Mouse (Mus musculus) lung, postnatal 36 days (tissue): ENCODE data around the gene Fzd4.
A peak's percentile ranks its signal among the peaks of the same experiment; 100 is the strongest.

Experiments used
- DNase-seq: peaks from one replicate; pipeline ENCODE4 v3.0.0; 2022; ENCODE audit warnings: mixed read lengths

Fzd4 gene

GRCm38 (mm10) chr7:89404081-89404733 is at the start of gene Fzd4, which contains the start of gene Tmem135:
Gene Fzd4 (plus strand): TSS chr7:89404355.
Gene Tmem135 (minus strand): TSS chr7:89404222.
- peak; percentile 99 for DNase-seq

- no peak for DNase-seq
Observed at GRCm38 (mm10) chr7:89355519-89356255, 48.5 kb upstream of the Fzd4 start.

GRCm38 (mm10) chr7:89356307-89356706 is 47.8 kb upstream of the Fzd4 start:
- DNase-seq, result no peak

GRCm38 (mm10) chr7:89363975-89364374 is 40.2 kb upstream of the Fzd4 start:
- no peak for DNase-seq

GRCm38 (mm10) chr7:89365135-89365880 is 38.8 kb upstream of the Fzd4 start:
- DNase-seq, result no peak

- no peak for DNase-seq
Observed at GRCm38 (mm10) chr7:89367643-89368042, 36.5 kb upstream of the Fzd4 start.

GRCm38 (mm10) chr7:89370086-89370485 is 34.1 kb upstream of the Fzd4 start:
- DNase-seq, result no peak

GRCm38 (mm10) chr7:89370917-89371316 is 33.2 kb upstream of the Fzd4 start:
- peak; percentile 87 for DNase-seq

GRCm38 (mm10) chr7:89371623-89372295 is 32.4 kb upstream of the Fzd4 start:
- no peak for DNase-seq

GRCm38 (mm10) chr7:89380935-89381705 is 23.0 kb upstream of the Fzd4 start:
- no peak for DNase-seq

GRCm38 (mm10) chr7:89382892-89383291 is 21.3 kb upstream of the Fzd4 start:
- no peak for DNase-seq

- DNase-seq, result no peak
Observed at GRCm38 (mm10) chr7:89388981-89389380, 15.2 kb upstream of the Fzd4 start.

- no peak for DNase-seq
Observed at GRCm38 (mm10) chr7:89390660-89391059, 13.5 kb upstream of the Fzd4 start.

- DNase-seq, result no peak
Observed at GRCm38 (mm10) chr7:89391281-89391680, 12.9 kb upstream of the Fzd4 start.

- no peak for DNase-seq
Observed at GRCm38 (mm10) chr7:89391831-89392230, 12.3 kb upstream of the Fzd4 start.

- DNase-seq, result no peak
Observed at GRCm38 (mm10) chr7:89392388-89392787, 11.8 kb upstream of the Fzd4 start.

- no peak for DNase-seq
Observed at GRCm38 (mm10) chr7:89392825-89393224, 11.3 kb upstream of the Fzd4 start.

GRCm38 (mm10) chr7:89395399-89395798 is 8.8 kb upstream of the Fzd4 start:
- DNase-seq, result no peak

GRCm38 (mm10) chr7:89396386-89396785 is 7.8 kb upstream of the Fzd4 start:
- no peak for DNase-seq

GRCm38 (mm10) chr7:89397837-89398534 is 6.2 kb upstream of the Fzd4 start:
- no peak for DNase-seq

- DNase-seq, result no peak
Observed at GRCm38 (mm10) chr7:89400721-89401120, 3.4 kb upstream of the Fzd4 start.
